In genomic region chr5:133080751-133081150, GRCm38 (mm10) we compare ENCODE assay signal across 22 mouse cellular contexts.
DNase-seq lines count a peak whose midpoint lies in the region; ATAC-seq and TF ChIP-seq lines count a peak whose summit lies in the region.
"Had no signal": no experiment of that assay in that cellular context is flagged by ENCODE, and none has a peak within 500 bp of the region (broad histone marks: within the 10 kb centered on the region; RNA-seq: fewer than 3 reads in every experiment).

No protein-coding gene starts in this region.

- no peak overlapping the region for H3K27ac ChIP-seq in embryonic facial prominence, embryonic 14.5 days (replicated peaks; ENCODE audit: low read depth, low read length)
- H3K27ac ChIP-seq in embryonic facial prominence, embryonic 10.5 days (replicated peaks) = no peak overlapping the region
- H3K27ac ChIP-seq in hindbrain, postnatal 0 days = no peak overlapping the region
- H3K27ac ChIP-seq in hindbrain, embryonic 14.5 days = no peak overlapping the region
- H3K27ac ChIP-seq in midbrain, postnatal 0 days (ENCODE audit: low read depth, low read length) = no peak overlapping the region
- no peak overlapping the region for H3K27ac ChIP-seq in midbrain, embryonic 13.5 days
- no peak overlapping the region for H3K27ac ChIP-seq in intestine, embryonic 15.5 days
- H3K27ac ChIP-seq: forebrain, embryonic 12.5 days; hindbrain, embryonic 10.5 days; hindbrain, embryonic 15.5 days had no signal

- H3K4me2 ChIP-seq in embryonic facial prominence, embryonic 14.5 days (ENCODE audit: low read depth, low read length) = no peak overlapping the region
- no peak overlapping the region for H3K4me2 ChIP-seq in hindbrain, postnatal 0 days (ENCODE audit: low read depth, low read length)
- no peak overlapping the region for H3K4me2 ChIP-seq in hindbrain, embryonic 14.5 days (replicated peaks)
- H3K4me2 ChIP-seq in midbrain, postnatal 0 days (ENCODE audit: low read depth, low read length, poor library complexity, severe bottlenecking) = no peak overlapping the region
- no peak overlapping the region for H3K4me2 ChIP-seq in midbrain, embryonic 13.5 days (replicated peaks)
- H3K4me2 ChIP-seq in intestine, embryonic 15.5 days (replicated peaks) = no peak overlapping the region
- H3K4me2 ChIP-seq: forebrain, embryonic 12.5 days; heart, embryonic 12.5 days; hindbrain, embryonic 15.5 days had no signal

- no peaks in the 10 kb centered on the region for H3K4me1 ChIP-seq in embryonic facial prominence, embryonic 14.5 days (ENCODE audit: control insufficient read depth, insufficient read depth, low read length)
- H3K4me1 ChIP-seq in embryonic facial prominence, embryonic 10.5 days = peaks cover 14% of the 10 kb centered on the region
- 0 out of 2 replicates have a peak, but pooled peaks cover 7% of the 10 kb centered on the region for H3K4me1 ChIP-seq in hindbrain, postnatal 0 days (ENCODE audit: insufficient read depth, low read length)
- 0 out of 2 replicates have a peak, but pooled peaks cover 4% of the 10 kb centered on the region for H3K4me1 ChIP-seq in hindbrain, embryonic 14.5 days (replicated peaks; ENCODE audit: control insufficient read depth, insufficient read depth, low read length)
- no peaks in the 10 kb centered on the region; the same call in 1 of the 2 replicates for H3K4me1 ChIP-seq in midbrain, postnatal 0 days (ENCODE audit: insufficient read depth, low read length)
- H3K4me1 ChIP-seq in midbrain, embryonic 13.5 days (replicated peaks) = 0 out of 2 replicates have a peak, but pooled peaks cover 3% of the 10 kb centered on the region
- H3K4me1 ChIP-seq in intestine, embryonic 15.5 days (replicated peaks) = no peaks in the 10 kb centered on the region
- H3K4me1 ChIP-seq: heart, embryonic 12.5 days had no signal

- no peaks in the 10 kb centered on the region for H3K36me3 ChIP-seq in embryonic facial prominence, embryonic 14.5 days (ENCODE audit: control insufficient read depth, insufficient read depth, low read length)
- H3K36me3 ChIP-seq in embryonic facial prominence, embryonic 10.5 days (replicated peaks) = no peaks in the 10 kb centered on the region
- no peaks in the 10 kb centered on the region for H3K36me3 ChIP-seq in hindbrain, postnatal 0 days (ENCODE audit: insufficient read depth, low read length)
- H3K36me3 ChIP-seq in hindbrain, embryonic 14.5 days (replicated peaks; ENCODE audit: control insufficient read depth, insufficient read depth) = no peaks in the 10 kb centered on the region
- no peaks in the 10 kb centered on the region for H3K36me3 ChIP-seq in midbrain, postnatal 0 days (ENCODE audit: insufficient read depth, low read length)
- H3K36me3 ChIP-seq in midbrain, embryonic 13.5 days = no peaks in the 10 kb centered on the region
- H3K36me3 ChIP-seq in intestine, embryonic 15.5 days = no peaks in the 10 kb centered on the region
- H3K36me3 ChIP-seq: forebrain, embryonic 12.5 days; G1E; heart, embryonic 12.5 days; hindbrain, embryonic 10.5 days; hindbrain, embryonic 15.5 days had no signal

- ATAC-seq in embryonic facial prominence, embryonic 14.5 days (ENCODE audit: low read depth) = no peak
- ATAC-seq in hindbrain, postnatal 0 days = no peak
- no peak for ATAC-seq in hindbrain, embryonic 14.5 days (ENCODE audit: low FRiP score)
- no peak for ATAC-seq in midbrain, postnatal 0 days (ENCODE audit: low FRiP score)
- ATAC-seq in midbrain, embryonic 13.5 days = no peak
- no peak for ATAC-seq in intestine, embryonic 15.5 days
- ATAC-seq: CD4-positive, CD25-positive, alpha-beta regulatory T cell, adult 4 months; inflammation-experienced regulatory T-cells, adult 6 months had no signal

- 75% methylated on average over 2 of the region's 2 CpGs for WGBS in embryonic facial prominence, embryonic 14.5 days
- WGBS in embryonic facial prominence, embryonic 10.5 days = 88% methylated on average over 2 of the region's 2 CpGs
- 70% methylated on average over 2 of the region's 2 CpGs for WGBS in hindbrain, postnatal 0 days
- 70% methylated on average over 2 of the region's 2 CpGs for WGBS in hindbrain, embryonic 14.5 days
- WGBS in midbrain, postnatal 0 days = 55% methylated on average over 2 of the region's 2 CpGs
- WGBS in midbrain, embryonic 13.5 days = 60% methylated on average over 2 of the region's 2 CpGs
- WGBS in intestine, embryonic 15.5 days = 90% methylated on average over 2 of the region's 2 CpGs

- no peaks in the 10 kb centered on the region for H3K27me3 ChIP-seq in embryonic facial prominence, embryonic 14.5 days (replicated peaks; ENCODE audit: control insufficient read depth, insufficient read depth, low read length)
- H3K27me3 ChIP-seq in embryonic facial prominence, embryonic 10.5 days (replicated peaks; ENCODE audit: low read depth, poor library complexity, severe bottlenecking) = no peaks in the 10 kb centered on the region
- no peaks in the 10 kb centered on the region for H3K27me3 ChIP-seq in hindbrain, postnatal 0 days (ENCODE audit: insufficient read depth, low read length)
- H3K27me3 ChIP-seq in hindbrain, embryonic 14.5 days (ENCODE audit: control insufficient read depth, insufficient read depth, low read length) = no peaks in the 10 kb centered on the region
- H3K27me3 ChIP-seq in midbrain, postnatal 0 days (ENCODE audit: insufficient read depth, low read length) = no peaks in the 10 kb centered on the region
- H3K27me3 ChIP-seq in midbrain, embryonic 13.5 days = no peaks in the 10 kb centered on the region
- H3K27me3 ChIP-seq in intestine, embryonic 15.5 days (replicated peaks) = no peaks in the 10 kb centered on the region
- H3K27me3 ChIP-seq: forebrain, embryonic 12.5 days; hindbrain, embryonic 15.5 days had no signal

- no peaks in the 10 kb centered on the region for H3K9me3 ChIP-seq in embryonic facial prominence, embryonic 14.5 days (ENCODE audit: control insufficient read depth, low read length)
- no peaks in the 10 kb centered on the region for H3K9me3 ChIP-seq in embryonic facial prominence, embryonic 10.5 days
- no peaks in the 10 kb centered on the region for H3K9me3 ChIP-seq in hindbrain, postnatal 0 days (ENCODE audit: low read length)
- H3K9me3 ChIP-seq in hindbrain, embryonic 14.5 days (ENCODE audit: control insufficient read depth, low read length) = no peaks in the 10 kb centered on the region
- H3K9me3 ChIP-seq in midbrain, postnatal 0 days (ENCODE audit: low read length) = no peaks in the 10 kb centered on the region
- H3K9me3 ChIP-seq in midbrain, embryonic 13.5 days = no peaks in the 10 kb centered on the region
- H3K9me3 ChIP-seq in intestine, embryonic 15.5 days = no peaks in the 10 kb centered on the region
- H3K9me3 ChIP-seq: forebrain, embryonic 12.5 days; heart, embryonic 12.5 days; hindbrain, embryonic 10.5 days; hindbrain, embryonic 15.5 days had no signal

- no peak overlapping the region for H3K9ac ChIP-seq in embryonic facial prominence, embryonic 14.5 days (ENCODE audit: low read depth, low read length)
- H3K9ac ChIP-seq in hindbrain, postnatal 0 days (replicated peaks; ENCODE audit: low read length) = no peak overlapping the region
- H3K9ac ChIP-seq in hindbrain, embryonic 14.5 days = no peak overlapping the region
- H3K9ac ChIP-seq in midbrain, postnatal 0 days (replicated peaks; ENCODE audit: low read length, poor library complexity, severe bottlenecking) = no peak overlapping the region
- no peak overlapping the region for H3K9ac ChIP-seq in midbrain, embryonic 13.5 days (replicated peaks)
- no peak overlapping the region for H3K9ac ChIP-seq in intestine, embryonic 15.5 days
- H3K9ac ChIP-seq: forebrain, embryonic 12.5 days; heart, embryonic 12.5 days; hindbrain, embryonic 15.5 days had no signal

- no peak for TF ChIP-seq CTCF in hindbrain, postnatal 0 days (IDR thresholded peaks at IDR 0.05; ENCODE audit: low read depth)
- no peak for TF ChIP-seq CTCF in midbrain, postnatal 0 days (IDR thresholded peaks at IDR 0.05)

- no peak overlapping the region for H3K4me3 ChIP-seq in embryonic facial prominence, embryonic 14.5 days (ENCODE audit: low read depth, low read length)
- no peak overlapping the region for H3K4me3 ChIP-seq in embryonic facial prominence, embryonic 10.5 days
- no peak overlapping the region for H3K4me3 ChIP-seq in hindbrain, postnatal 0 days (ENCODE audit: low read length)
- H3K4me3 ChIP-seq in hindbrain, embryonic 14.5 days (replicated peaks; ENCODE audit: low read length) = no peak overlapping the region
- no peak overlapping the region for H3K4me3 ChIP-seq in midbrain, postnatal 0 days (ENCODE audit: low read depth, low read length)
- no peak overlapping the region for H3K4me3 ChIP-seq in midbrain, embryonic 13.5 days (replicated peaks)
- H3K4me3 ChIP-seq in intestine, embryonic 15.5 days (replicated peaks) = no peak overlapping the region
- H3K4me3 ChIP-seq: forebrain, embryonic 12.5 days; heart, embryonic 12.5 days; hindbrain, embryonic 10.5 days; hindbrain, embryonic 15.5 days had no signal

- peak; percentile 29 for DNase-seq in embryonic facial prominence, embryonic 14.5 days (ENCODE audit: low spot score)
- no peak for DNase-seq in embryonic facial prominence, embryonic 10.5 days (ENCODE audit: low spot score)
- DNase-seq in hindbrain, postnatal 0 days (ENCODE audit: low spot score) = peak; percentile 12
- DNase-seq in hindbrain, embryonic 14.5 days (ENCODE audit: low spot score) = no peak
- peak; percentile 30 for DNase-seq in midbrain, postnatal 0 days (ENCODE audit: low spot score)
- peak; percentile 28 for DNase-seq in telencephalon, adult 2 months (ENCODE audit: low read depth, low spot score)
- DNase-seq: adrenal gland, adult 8-10 months; adrenal gland, postnatal 36 days; B cell, adult 2 months; cerebellum, adult 18-20 months; cerebellum, adult 9-11 months; cerebellum, postnatal 36 days; gastrocnemius, postnatal 14 days had no signal

Comparison
In these comparisons a context has a peak if more than half of its experiments do, and no peak if none do; other contexts are left out.
1. DNase-seq: peak in embryonic facial prominence, embryonic 14.5 days (single experiment), hindbrain, postnatal 0 days (single experiment), midbrain, postnatal 0 days (single experiment) and telencephalon, adult 2 months (single experiment); none in embryonic facial prominence, embryonic 10.5 days (single experiment) and hindbrain, embryonic 14.5 days (single experiment).